Mouse (Mus musculus) heart, postnatal 0 days (tissue): ENCODE results near the gene Gm48552.

Source experiments
- CTCF ChIP-seq: IDR thresholded peaks from 2 replicates; pipeline ENCODE4 v1.5.1; 2016; ENCODE audit warnings: antibody characterized with exemption, control low read depth, low read depth
- EP300 ChIP-seq: IDR thresholded peaks from 2 replicates; pipeline ENCODE4 v1.6.1; 2016; ENCODE audit warnings: antibody characterized with exemption, low read depth

GRCm38 (mm10) chr10:81349146-81349545, 39.7 kb upstream of the Gm48552 start:
- TF ChIP-seq CTCF (no peak), EP300 (no peak)
